Mouse (Mus musculus) mesoderm, embryonic 11.5 days (tissue): ENCODE measurements around the gene Gm8369.
A peak's percentile ranks its signal among the peaks of the same experiment; 100 is the strongest.
"Not testable (repeated sequence)": the region's sequence is repeated elsewhere in the genome, so short reads cannot be mapped to it uniquely, and the experiment has no call there.

Experiments used
- DNase-seq: peaks from one replicate; pipeline ENCODE4 v3.0.0-alpha.2; 2012; ENCODE audit warnings: low read depth, low spot score

Gm8369 gene

GRCm38 (mm10) chr19:11513458-11513857, 27.7 kb downstream of the Gm8369 start:
- no peak for DNase-seq

DNA sequence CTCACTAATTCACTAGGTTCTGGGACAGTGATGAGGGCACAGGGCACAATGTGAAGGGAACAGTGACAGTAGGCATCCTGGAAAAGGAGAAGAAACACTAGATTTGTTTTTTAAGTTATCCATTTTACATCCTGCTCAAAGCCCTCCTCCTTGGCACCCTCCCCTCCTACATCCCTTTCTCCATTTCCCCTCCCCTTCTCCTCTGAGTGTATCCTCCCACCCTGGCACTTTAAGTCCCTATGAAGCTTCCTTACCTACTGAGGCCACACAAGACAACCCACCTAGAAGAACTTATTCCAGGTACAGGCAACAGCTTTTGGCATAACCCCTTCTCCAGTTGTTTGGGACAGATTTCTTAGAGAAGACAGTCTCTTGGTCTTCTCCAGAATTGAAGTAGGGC, 30.5 kb downstream of the Gm8369 start, which contains the start of gene Ms4a6b:
Gene Ms4a6b, plus strand, starts transcription at position 267 of the 400 bp plus-strand sequence.
- DNase-seq, result no peak

GRCm38 (mm10) chr19:11516845-11517244, 31.1 kb downstream of the Gm8369 start:
- DNase-seq, result no peak

DNA sequence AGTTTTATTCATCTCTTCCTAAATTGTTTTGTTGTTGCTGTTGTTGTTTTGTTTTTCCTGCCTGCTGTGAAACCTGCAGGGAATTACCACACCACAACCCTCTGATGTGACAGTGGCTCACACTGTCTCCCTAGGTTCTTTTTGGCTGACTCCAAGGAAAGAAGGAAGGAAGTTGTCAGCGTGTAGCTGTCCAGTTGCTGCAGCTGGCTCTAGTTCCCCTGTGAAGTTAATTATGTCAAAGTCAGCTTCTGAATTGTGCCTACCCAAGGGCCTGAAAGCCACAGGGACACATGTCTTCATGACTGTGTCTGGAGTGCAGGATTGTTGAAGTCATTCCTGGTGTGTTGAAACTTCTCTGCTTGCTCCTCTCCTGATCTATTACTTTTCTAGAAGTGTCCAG, 31.6 kb downstream of the Gm8369 start:
- DNase-seq, result not testable (repeated sequence)

GRCm38 (mm10) chr19:11518356-11518755, 32.6 kb downstream of the Gm8369 start:
- not testable (repeated sequence) for DNase-seq

DNA sequence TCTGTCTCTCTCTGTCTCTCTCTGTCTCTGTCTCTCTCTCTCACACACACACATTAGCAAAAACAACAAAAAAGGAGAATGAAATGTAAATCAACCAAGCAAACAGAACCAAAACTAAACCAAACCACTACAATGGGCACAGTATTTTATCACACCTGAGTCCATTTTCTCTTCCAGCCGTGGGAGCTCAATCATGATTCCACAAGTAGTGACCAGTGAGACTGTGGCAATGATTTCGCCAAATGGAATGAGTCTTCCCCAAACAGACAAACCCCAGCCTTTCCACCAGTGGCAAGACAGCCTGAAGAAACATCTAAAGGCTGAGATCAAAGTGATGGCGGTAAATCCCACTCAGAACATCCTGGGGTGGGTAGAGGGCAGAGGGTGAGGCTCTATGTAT, 34.4 kb downstream of the Gm8369 start:
- DNase-seq, result no peak

GRCm38 (mm10) chr19:11533421-11533820, 47.7 kb downstream of the Gm8369 start:
- no peak for DNase-seq

GRCm38 (mm10) chr19:11533888-11534445, 48.2 kb downstream of the Gm8369 start:
- DNase-seq, result no peak

- DNase-seq, result peak; percentile 6
Measured at GRCm38 (mm10) chr19:11536593-11536992, 50.9 kb downstream of the Gm8369 start, which contains the start of gene Ms4a4d. Gene Ms4a4d (plus strand): TSS chr19:11536801.

- DNase-seq, result peak; percentile 28
Measured at GRCm38 (mm10) chr19:11537336-11537735, 51.6 kb downstream of the Gm8369 start.

GRCm38 (mm10) chr19:11540166-11540821, 54.6 kb downstream of the Gm8369 start:
- not testable (repeated sequence) for DNase-seq

DNA sequence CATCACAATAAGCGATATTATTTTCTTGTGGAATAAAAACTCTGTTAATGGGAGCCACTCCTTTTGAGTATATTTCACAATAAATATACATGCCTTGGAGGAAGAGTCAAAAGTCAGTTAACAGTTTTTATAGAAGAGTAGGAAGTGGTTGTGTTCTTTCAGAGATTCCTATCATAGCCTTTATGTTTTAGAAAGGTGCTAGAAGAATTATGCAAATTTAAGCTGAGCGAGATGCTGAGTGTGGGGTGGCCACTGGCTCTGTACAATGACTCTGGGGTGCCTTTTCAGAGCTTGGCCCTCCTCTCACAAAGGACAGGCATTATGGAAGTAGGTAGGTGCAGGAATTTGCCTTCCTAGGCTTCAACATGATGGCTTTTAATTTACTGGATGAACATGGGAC, 58.6 kb downstream of the Gm8369 start:
- not testable (repeated sequence) for DNase-seq

DNA sequence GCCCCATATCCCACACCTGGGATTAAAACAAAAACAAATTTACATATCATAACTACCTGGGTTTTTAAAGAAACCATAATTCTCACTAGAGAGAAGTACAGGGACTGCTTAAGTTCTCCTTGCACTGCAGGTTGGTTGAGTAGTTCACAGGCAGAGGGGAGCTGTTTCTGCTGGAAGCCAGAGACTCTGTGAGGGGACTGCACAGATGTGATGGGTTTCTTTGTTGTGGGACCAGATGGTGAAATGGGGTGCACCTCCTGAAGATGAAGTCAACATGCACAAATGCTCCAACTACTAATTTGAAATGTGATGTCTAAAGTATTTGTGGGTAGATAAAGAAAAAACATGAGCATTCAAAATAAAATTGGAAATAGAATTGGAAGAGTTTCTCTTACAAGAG, 62.2 kb downstream of the Gm8369 start:
- DNase-seq, result no peak

GRCm38 (mm10) chr19:11554726-11555125, 69.0 kb downstream of the Gm8369 start:
- DNase-seq, result no peak

GRCm38 (mm10) chr19:11559560-11559959, 73.8 kb downstream of the Gm8369 start:
- DNase-seq, result not testable (repeated sequence)
